Mouse (Mus musculus): ENCODE data around the gene Triap1.

GRCm38 (mm10) chr5:115355070-115355469 lies 14.0 kb downstream of the Triap1 start:
- TF ChIP-seq CTCF (IDR thresholded peaks at IDR 0.05; ENCODE audit: borderline replicate concordance, extremely low read depth, insufficient read depth, insufficient read length) (no peak), POLR2A (IDR thresholded peaks at IDR 0.05; ENCODE audit: borderline replicate concordance, extremely low read depth, insufficient read depth, insufficient read length, poor library complexity, severe bottlenecking) (no peak)
